Comparison of ENCODE assay signal across 9 mouse cellular contexts in genomic region chrX:102933571-102934394, GRCm38 (mm10). TPM values are rescaled to one million over a fixed set of nuclear protein-coding genes. Genes with fewer than 3 reads are reported as not detected.
DNase-seq lines count a peak whose midpoint lies in the region; ATAC-seq and TF ChIP-seq lines count a peak whose summit lies in the region.
"Had no signal": no experiment of that assay in that cellular context is flagged by ENCODE, and none has a peak within 500 bp of the region (broad histone marks: within the 10 kb centered on the region; RNA-seq: fewer than 3 reads in every experiment).

No protein-coding gene starts in this region.

- H3K27ac ChIP-seq in heart, adult 2 months: no peak overlapping the region
- H3K27ac ChIP-seq in kidney, embryonic 14.5 days (ENCODE audit: low read depth, low read length): no peak overlapping the region
- no peak overlapping the region for H3K27ac ChIP-seq in neural tube, embryonic 12.5 days

- 21% methylated on average over 66 of the region's 68 CpGs for WGBS in heart, adult 2 months
- WGBS in kidney, embryonic 14.5 days: 34% methylated on average over 55 of the region's 68 CpGs
- 20% methylated on average over 67 of the region's 68 CpGs for WGBS in neural tube, embryonic 12.5 days

- peak overlapping the region; percentile 60 for H3K9ac ChIP-seq in heart, adult 2 months (ENCODE audit: low read depth, low read length)
- H3K9ac ChIP-seq in kidney, embryonic 14.5 days (ENCODE audit: low read depth, low read length): peak overlapping the region; percentile 60
- H3K9ac ChIP-seq in neural tube, embryonic 12.5 days: peak overlapping the region; percentile 67

- no peak for TF ChIP-seq EP300 in heart, adult 2 months (IDR thresholded peaks at IDR 0.05; ENCODE audit: insufficient read depth, low read depth, low read length)

- intact Hi-C loops in heart, adult 2 months (cut with DNase I): no loop called here

- no peaks in the 10 kb centered on the region for H3K27me3 ChIP-seq in heart, adult 2 months (ENCODE audit: control insufficient read depth, insufficient read depth, low read length)
- no peaks in the 10 kb centered on the region for H3K27me3 ChIP-seq in kidney, embryonic 14.5 days (ENCODE audit: control insufficient read depth, insufficient read depth, low read length)
- peaks cover 3% of the 10 kb centered on the region; the same call in 1 of the 2 replicates for H3K27me3 ChIP-seq in neural tube, embryonic 12.5 days (replicated peaks)

- DNase-seq in kidney, adult 18-20 months: peak; percentile 41
- no peak for DNase-seq in kidney, adult 11 months
- DNase-seq in cerebellum, postnatal 36 days: peak; percentile 68 to 73
- peak; percentile 34 to 56 for DNase-seq in heart, adult 2 months
- peak; percentile 9 for DNase-seq in liver
- DNase-seq in thymus, postnatal 36 days: peak; percentile 21 to 24

- H3K4me1 ChIP-seq in heart, adult 2 months (ENCODE audit: control insufficient read depth, insufficient read depth, low read length): no peaks in the 10 kb centered on the region
- no peaks in the 10 kb centered on the region for H3K4me1 ChIP-seq in kidney, embryonic 14.5 days (ENCODE audit: control insufficient read depth, insufficient read depth, low read length)
- H3K4me1 ChIP-seq in neural tube, embryonic 12.5 days: no peaks in the 10 kb centered on the region

- no peaks in the 10 kb centered on the region for H3K9me3 ChIP-seq in kidney, embryonic 14.5 days (ENCODE audit: control insufficient read depth, low read length)
- H3K9me3 ChIP-seq in neural tube, embryonic 12.5 days: no peaks in the 10 kb centered on the region

- peak; percentile 74 for TF ChIP-seq CTCF in heart, adult 2 months (IDR thresholded peaks at IDR 0.05)

- peak; percentile 88 for ATAC-seq in kidney, embryonic 14.5 days (ENCODE audit: low FRiP score, low TSS enrichment)
- ATAC-seq in neural tube, embryonic 12.5 days (ENCODE audit: low FRiP score, low read depth): peak; percentile 88

- no peaks in the 10 kb centered on the region for H3K36me3 ChIP-seq in heart, adult 2 months (ENCODE audit: control insufficient read depth, insufficient read depth, low read length)
- no peaks in the 10 kb centered on the region for H3K36me3 ChIP-seq in kidney, embryonic 14.5 days (ENCODE audit: control insufficient read depth, insufficient read depth, low read length)
- H3K36me3 ChIP-seq in neural tube, embryonic 12.5 days: no peaks in the 10 kb centered on the region

- H3K4me2 ChIP-seq in kidney, embryonic 14.5 days (replicated peaks; ENCODE audit: low read depth, low read length): peak overlapping the region; percentile 62
- peak overlapping the region; percentile 63 for H3K4me2 ChIP-seq in neural tube, embryonic 12.5 days (replicated peaks)

- TF ChIP-seq POLR2A in heart, adult 2 months (IDR thresholded peaks at IDR 0.05; ENCODE audit: insufficient read depth, low read depth, low read length): no peak

- H3K4me3 ChIP-seq in heart, adult 2 months: peak overlapping the region; percentile 34
- H3K4me3 ChIP-seq in kidney, embryonic 14.5 days (ENCODE audit: low read length): peak overlapping the region; percentile 51
- H3K4me3 ChIP-seq in neural tube, embryonic 12.5 days: peak overlapping the region; percentile 44
- H3K4me3 ChIP-seq: myocyte had no signal

- no peaks in the 10 kb centered on the region for H3K79me2 ChIP-seq in heart, adult 2 months (replicated peaks; ENCODE audit: control insufficient read depth, insufficient read depth, low read length)

RNA-seq across cellular contexts. Expression of gene 1700018G05Rik, which starts 5.6 kb away (rescaled TPM):
- total RNA-seq in heart, adult 2 months (2021): not detected
- not detected in 2 replicates for polyA plus RNA-seq in heart, adult 2 months (2012; rRNA removed)
- not detected in 2 replicates for polyA plus RNA-seq in kidney, embryonic 14.5 days (2014; fragmentation: Nextera tagmentation; extraction: Ambion mirVana)
- polyA plus RNA-seq in neural tube, embryonic 12.5 days (2016; fragmentation: Nextera tagmentation; extraction: Ambion mirVana): not detected in 2 replicates
- polyA plus RNA-seq: myocyte had no signal

RNA-seq across cellular contexts. Expression of gene 1700011M02Rik, which starts 25.1 kb away (rescaled TPM):
- not detected for total RNA-seq in heart, adult 2 months (2021)
- polyA plus RNA-seq in heart, adult 2 months (2012; rRNA removed): not detected in 2 replicates
- not detected in 2 replicates for polyA plus RNA-seq in kidney, embryonic 14.5 days (2014; fragmentation: Nextera tagmentation; extraction: Ambion mirVana)
- not detected in 2 replicates for polyA plus RNA-seq in neural tube, embryonic 12.5 days (2016; fragmentation: Nextera tagmentation; extraction: Ambion mirVana)
- polyA plus RNA-seq: myocyte had no signal

RNA-seq across cellular contexts. Expression of gene Dmrtc1a, which starts 25.3 kb away (rescaled TPM):
- total RNA-seq in heart, adult 2 months (2021): under 1 TPM in 1 of 2 experiments, not detected in 1; 0.21 TPM
- polyA plus RNA-seq in heart, adult 2 months (2012; rRNA removed): 0.20 and 0.25 TPM in 2 replicates
- polyA plus RNA-seq in kidney, embryonic 14.5 days (2014; fragmentation: Nextera tagmentation; extraction: Ambion mirVana): 1.0 and 1.2 TPM in 2 replicates
- polyA plus RNA-seq in neural tube, embryonic 12.5 days (2016; fragmentation: Nextera tagmentation; extraction: Ambion mirVana): 0.64 and 0.96 TPM in 2 replicates
- polyA plus RNA-seq: myocyte had no signal
